Mouse (Mus musculus) midbrain, embryonic 15.5 days (tissue): ENCODE data around the gene Cmip. TPM values are rescaled to one million over a fixed set of nuclear protein-coding genes. Genes with fewer than 3 reads are reported as not detected.

ENCODE experiments used
- ATAC-seq: fragments of 200-750 bp; cut with Nextera tagmentation; replicated peaks from 2 replicates; pipeline ENCODE4 v1.8.0; 2017; ENCODE audit warnings: moderate TSS enrichment
- H3K27ac ChIP-seq: fragments of 300-500 bp; sonication (generic); 2 replicates; pipeline ENCODE4 v1.5.1; 2015; ENCODE audit warnings: mild to moderate bottlenecking, inconsistent platforms
- H3K27me3 ChIP-seq: fragments of 300-500 bp; sonication (generic); replicated peaks from 2 replicates; pipeline ENCODE4 v1.6.1; 2015; ENCODE audit warnings: inconsistent platforms
- H3K36me3 ChIP-seq: fragments of 300-500 bp; sonication (generic); replicated peaks from 2 replicates; pipeline ENCODE4 v1.6.1; 2015; ENCODE audit warnings: inconsistent platforms
- H3K4me1 ChIP-seq: fragments of 300-500 bp; sonication (generic); 2 replicates; pipeline ENCODE4 v1.6.1; 2015; ENCODE audit warnings: inconsistent platforms
- H3K4me2 ChIP-seq: fragments of 300-500 bp; sonication (generic); 2 replicates; pipeline ENCODE4 v1.6.1; 2015; ENCODE audit warnings: inconsistent platforms, mild to moderate bottlenecking, moderate library complexity
- H3K4me3 ChIP-seq: fragments of 300-500 bp; sonication (generic); 2 replicates; pipeline ENCODE4 v1.5.1; 2015; ENCODE audit warnings: mild to moderate bottlenecking, inconsistent platforms
- H3K9ac ChIP-seq: fragments of 300-500 bp; sonication (generic); 2 replicates; pipeline ENCODE4 v1.6.1; 2015; ENCODE audit warnings: mild to moderate bottlenecking, inconsistent platforms
- H3K9me3 ChIP-seq: fragments of 300-500 bp; sonication (generic); 2 replicates; pipeline ENCODE4 v1.6.1; 2016; ENCODE audit warnings: inconsistent platforms
- WGBS: fragments of 180-500 bp; shearing (Covaris S2); methylation state at CpG from one replicate; pipeline ENCODE4 v1.1.7; 2015; ENCODE audit warnings: mixed read lengths; 5-methylcytosine and 5-hydroxymethylcytosine counted together
- polyA plus RNA-seq: library from polyadenylated mRNA; unstranded; fragments of >200 nt; fragmentation: Nextera tagmentation; extraction: Ambion mirVana; gene quantifications from 2 replicates; pipeline ENCODE4 v1.2.1, GENCODE M21; 2015

The Cmip gene
- polyA plus RNA-seq, 1 experiment from 2014 or later = 188 TPM

DNA sequence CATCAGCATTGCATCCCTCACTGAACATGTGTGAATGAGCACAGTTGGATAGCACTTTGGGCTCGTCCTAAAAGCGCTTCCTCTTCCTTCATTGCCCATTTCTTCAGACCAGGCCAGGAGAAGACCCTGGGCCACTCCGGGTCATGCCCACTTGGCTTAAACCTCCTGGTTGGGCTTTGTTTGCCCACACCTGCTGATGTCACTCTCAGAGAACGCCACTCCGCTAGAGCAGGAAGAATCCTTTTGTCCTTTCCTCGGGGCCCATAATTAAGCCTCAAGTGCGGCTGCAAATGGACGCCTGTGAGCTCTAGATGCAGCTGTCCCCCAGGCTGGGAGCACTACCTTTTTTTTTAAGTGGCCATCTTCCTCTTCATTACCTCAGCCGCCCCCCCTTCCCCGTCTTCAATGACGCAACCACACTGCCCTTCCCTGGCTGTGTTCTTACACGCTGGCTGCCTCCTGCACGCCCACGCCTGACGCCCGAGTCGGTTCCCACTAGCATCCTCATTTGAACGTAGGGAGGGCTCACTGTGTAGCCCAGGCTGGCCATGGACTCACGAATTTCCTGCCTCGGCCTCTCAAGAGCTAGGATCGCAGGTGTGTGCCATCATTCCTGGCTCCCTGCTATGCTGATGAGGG, 171.8 kb downstream of the Cmip start:
- 72% methylated on average over 21 of the region's 21 CpGs for WGBS
- Histone ChIP-seq H3K4me1 (no peaks in the 10 kb centered on the region), H3K9ac (no peak overlapping the region), H3K27me3 (no peaks in the 10 kb centered on the region), H3K27ac (peak overlapping the region; percentile 55), H3K4me2 (no peak overlapping the region), H3K36me3 (peaks cover 27% of the 10 kb centered on the region; the same call in 1 of the 2 replicates), H3K4me3 (no peak overlapping the region), H3K9me3 (no peaks in the 10 kb centered on the region)
- ATAC-seq = no peak

- H3K27me3 ChIP-seq = no peaks in the 10 kb centered on the region
- no peaks in the 10 kb centered on the region for H3K9me3 ChIP-seq
- H3K27ac ChIP-seq = no peak overlapping the region
- peaks cover 33% of the 10 kb centered on the region; the same call in 1 of the 2 replicates for H3K36me3 ChIP-seq
- no peak overlapping the region for H3K4me3 ChIP-seq
- WGBS = 90% methylated on average over 4 of the region's 4 CpGs
- H3K9ac ChIP-seq = no peak overlapping the region
- no peak overlapping the region for H3K4me2 ChIP-seq
- H3K4me1 ChIP-seq = no peaks in the 10 kb centered on the region
- ATAC-seq = no peak
These were observed 173.8 kb downstream of the Cmip start for GRCm38 (mm10) chr8:117430624-117431023.

DNA sequence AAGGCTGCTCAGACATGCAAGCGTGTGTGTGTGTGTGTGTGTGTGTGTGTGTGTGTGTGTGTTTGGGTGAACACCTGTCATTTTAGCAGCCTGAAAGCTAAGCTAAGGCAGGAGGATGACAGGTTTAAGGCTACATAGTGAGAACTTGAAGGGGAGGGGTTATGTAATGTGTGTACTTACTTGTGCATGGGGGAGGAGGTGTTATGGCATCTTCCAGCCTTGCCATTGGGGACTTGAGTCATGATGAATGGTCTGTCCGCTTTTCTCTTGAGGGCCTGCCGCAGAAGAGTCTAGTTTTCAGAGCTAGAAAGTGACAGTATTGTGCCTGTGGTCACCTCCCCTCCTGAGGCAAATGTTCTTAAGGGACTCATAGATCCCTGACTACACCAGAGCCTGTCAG, 174.7 kb downstream of the Cmip start:
- Histone ChIP-seq H3K36me3 (peaks cover 38% of the 10 kb centered on the region; the same call in 1 of the 2 replicates), H3K4me2 (no peak overlapping the region), H3K9ac (no peak overlapping the region), H3K9me3 (no peaks in the 10 kb centered on the region), H3K27me3 (no peaks in the 10 kb centered on the region), H3K27ac (no peak overlapping the region), H3K4me1 (no peaks in the 10 kb centered on the region), H3K4me3 (no peak overlapping the region)
- ATAC-seq = no peak
- 93% methylated on average over 3 of the region's 3 CpGs for WGBS

DNA sequence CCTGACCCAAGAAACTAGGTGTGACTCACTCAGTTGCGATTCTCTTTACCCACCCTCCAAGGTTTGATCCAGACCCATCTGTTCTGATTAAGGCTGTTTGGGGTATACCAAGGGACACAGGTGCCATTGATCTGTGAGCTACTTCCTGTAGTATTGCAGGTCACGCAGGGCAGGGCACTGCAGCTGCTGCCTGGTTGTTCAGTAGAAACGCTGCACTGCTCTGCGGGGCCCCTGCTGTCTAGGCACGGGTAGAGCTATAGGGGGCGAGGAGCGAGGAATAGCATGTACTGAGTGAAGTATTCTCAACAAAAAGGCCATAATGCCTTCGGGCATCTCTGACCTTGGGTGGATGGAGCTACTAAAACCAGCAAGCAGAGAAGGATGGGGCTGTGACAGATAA, 175.2 kb downstream of the Cmip start:
- H3K4me3 ChIP-seq = no peak overlapping the region
- WGBS = 84% methylated on average over 8 of the region's 8 CpGs

GRCm38 (mm10) chr8:117433968-117434367, 177.1 kb downstream of the Cmip start:
- no peak for ATAC-seq
- no peaks in the 10 kb centered on the region for H3K4me1 ChIP-seq
- peaks cover 44% of the 10 kb centered on the region; the same call in 1 of the 2 replicates for H3K36me3 ChIP-seq
- H3K9me3 ChIP-seq = no peaks in the 10 kb centered on the region
- no peak overlapping the region for H3K4me3 ChIP-seq
- no peak overlapping the region for H3K9ac ChIP-seq
- H3K4me2 ChIP-seq = no peak overlapping the region
- H3K27ac ChIP-seq = no peak overlapping the region
- H3K27me3 ChIP-seq = no peaks in the 10 kb centered on the region
- 90% methylated on average over 10 of the region's 10 CpGs for WGBS

More for the DNA sequence above, 175.2 kb downstream of the Cmip start:
- Histone ChIP-seq H3K36me3 (peaks cover 35% of the 10 kb centered on the region; the same call in 1 of the 2 replicates), H3K27me3 (no peaks in the 10 kb centered on the region), H3K9ac (no peak overlapping the region), H3K4me2 (no peak overlapping the region), H3K4me1 (no peaks in the 10 kb centered on the region), H3K9me3 (no peaks in the 10 kb centered on the region), H3K27ac (no peak overlapping the region)
- no peak for ATAC-seq

DNA sequence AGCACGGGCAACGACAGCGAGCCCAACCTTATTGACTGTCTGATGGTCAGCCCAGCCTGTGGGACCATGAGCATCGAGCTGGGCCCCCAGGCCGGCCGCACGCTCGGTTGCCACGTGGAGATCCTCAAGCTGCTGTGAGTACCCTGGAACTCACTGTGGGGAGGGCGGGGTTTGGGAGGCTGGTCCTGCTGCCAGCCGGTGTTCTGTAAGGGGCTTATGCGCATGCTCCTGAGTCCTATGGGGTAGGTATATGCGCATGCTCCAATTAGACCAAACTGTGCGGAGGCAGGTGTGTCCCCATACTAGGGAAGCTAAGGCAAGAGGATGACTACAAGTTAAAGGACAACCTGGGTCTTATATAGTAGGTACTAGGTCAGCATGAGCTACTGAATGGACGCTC, 179.9 kb downstream of the Cmip start:
- H3K27me3 ChIP-seq = no peaks in the 10 kb centered on the region
- H3K4me3 ChIP-seq = no peak overlapping the region
- H3K9ac ChIP-seq = no peak overlapping the region
- H3K36me3 ChIP-seq = peaks cover 33% of the 10 kb centered on the region; the same call in 1 of the 2 replicates
- 95% methylated on average over 15 of the region's 15 CpGs for WGBS
- no peaks in the 10 kb centered on the region for H3K9me3 ChIP-seq
- ATAC-seq = no peak
- H3K27ac ChIP-seq = no peak overlapping the region
- no peaks in the 10 kb centered on the region for H3K4me1 ChIP-seq
- no peak overlapping the region for H3K4me2 ChIP-seq

GRCm38 (mm10) chr8:117437616-117438015, 180.8 kb downstream of the Cmip start:
- 92% methylated on average over 5 of the region's 5 CpGs for WGBS
- Histone ChIP-seq H3K4me2 (no peak overlapping the region), H3K27me3 (no peaks in the 10 kb centered on the region), H3K4me1 (no peaks in the 10 kb centered on the region), H3K27ac (no peak overlapping the region), H3K4me3 (no peak overlapping the region), H3K9ac (no peak overlapping the region), H3K9me3 (no peaks in the 10 kb centered on the region), H3K36me3 (peaks cover 25% of the 10 kb centered on the region; the same call in 1 of the 2 replicates)
- ATAC-seq = no peak

- no peak overlapping the region for H3K27ac ChIP-seq
- H3K27me3 ChIP-seq = no peaks in the 10 kb centered on the region
- no peaks in the 10 kb centered on the region for H3K9me3 ChIP-seq
- ATAC-seq = no peak
- 91% methylated on average over 14 of the region's 14 CpGs for WGBS
- H3K36me3 ChIP-seq = peaks cover 21% of the 10 kb centered on the region; the same call in 1 of the 2 replicates
- H3K4me3 ChIP-seq = no peak overlapping the region
- H3K4me2 ChIP-seq = no peak overlapping the region
- H3K9ac ChIP-seq = no peak overlapping the region
- no peaks in the 10 kb centered on the region; the same call in 1 of the 2 replicates for H3K4me1 ChIP-seq
These were observed 183.5 kb downstream of the Cmip start for GRCm38 (mm10) chr8:117440317-117440716.

DNA sequence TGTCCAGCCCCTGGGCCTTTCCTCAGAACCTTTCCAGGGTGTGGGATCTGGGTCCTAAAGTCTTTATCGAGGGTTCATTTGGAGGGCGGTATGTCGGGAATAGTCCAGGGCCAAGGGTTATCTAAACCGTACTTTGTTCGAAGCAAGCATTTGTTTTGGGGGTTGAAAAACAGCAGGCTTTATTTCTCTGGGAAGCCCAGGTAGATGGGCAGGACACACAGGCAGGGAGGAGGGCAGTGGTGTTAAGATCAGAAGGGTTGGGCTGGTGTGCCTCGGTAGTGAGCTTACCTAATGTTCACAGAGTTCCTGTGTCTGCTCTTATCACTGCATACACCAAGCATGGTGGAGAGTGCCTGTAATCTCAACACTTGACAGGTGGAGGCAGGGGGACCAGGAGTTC, 183.9 kb downstream of the Cmip start:
- WGBS = 94% methylated on average over 6 of the region's 6 CpGs
- H3K9ac ChIP-seq = no peak overlapping the region

DNA sequence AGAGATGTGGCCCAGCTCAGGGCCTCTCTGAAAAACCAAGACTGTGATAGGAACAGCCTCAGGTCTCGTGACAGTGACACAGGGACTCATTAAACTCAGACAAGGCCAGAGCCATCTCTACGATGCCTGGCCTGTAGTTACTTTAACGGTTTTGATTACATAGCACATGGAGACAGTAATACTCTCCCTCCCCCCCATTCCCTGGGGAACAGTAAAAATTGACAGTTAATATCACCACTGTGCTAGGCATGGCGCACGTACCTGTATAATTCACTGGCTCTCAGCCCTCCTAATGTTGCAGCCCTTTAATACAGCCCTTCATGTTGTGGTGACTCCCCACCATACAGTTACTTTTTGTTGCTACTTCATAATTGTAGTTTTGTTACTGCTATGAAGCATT, 188.6 kb downstream of the Cmip start:
- Histone ChIP-seq H3K4me1 (peaks cover 6% of the 10 kb centered on the region), H3K27ac (peak overlapping the region; percentile 41; the same call in 1 of the 2 replicates), H3K36me3 (peaks cover 13% of the 10 kb centered on the region; the same call in 1 of the 2 replicates), H3K4me3 (no peak overlapping the region), H3K27me3 (no peaks in the 10 kb centered on the region), H3K9ac (no peak overlapping the region), H3K4me2 (no peak overlapping the region), H3K9me3 (no peaks in the 10 kb centered on the region)
- WGBS = 67% methylated on average over 5 of the region's 5 CpGs
- ATAC-seq = no peak

More for the DNA sequence above, 183.9 kb downstream of the Cmip start:
- Histone ChIP-seq H3K4me1 (no peaks in the 10 kb centered on the region; the same call in 1 of the 2 replicates), H3K27me3 (no peaks in the 10 kb centered on the region), H3K4me2 (no peak overlapping the region), H3K9me3 (no peaks in the 10 kb centered on the region), H3K27ac (no peak overlapping the region), H3K36me3 (peaks cover 19% of the 10 kb centered on the region; the same call in 1 of the 2 replicates), H3K4me3 (no peak overlapping the region)
- ATAC-seq = no peak

GRCm38 (mm10) chr8:117446344-117446997, 189.6 kb downstream of the Cmip start:
- peaks cover 13% of the 10 kb centered on the region for H3K4me1 ChIP-seq
- 54% methylated on average over 15 of the region's 15 CpGs for WGBS
- no peak overlapping the region for H3K4me2 ChIP-seq
- ATAC-seq = no peak
- H3K9ac ChIP-seq = no peak overlapping the region
- no peaks in the 10 kb centered on the region for H3K9me3 ChIP-seq
- H3K27me3 ChIP-seq = no peaks in the 10 kb centered on the region
- H3K27ac ChIP-seq = peak overlapping the region; percentile 41
- peaks cover 13% of the 10 kb centered on the region; the same call in 1 of the 2 replicates for H3K36me3 ChIP-seq
- no peak overlapping the region for H3K4me3 ChIP-seq

- peak; percentile 38 for ATAC-seq
- no peak overlapping the region for H3K4me2 ChIP-seq
- H3K9me3 ChIP-seq = no peaks in the 10 kb centered on the region
- peak overlapping the region; percentile 76 for H3K27ac ChIP-seq
- no peak overlapping the region for H3K9ac ChIP-seq
- no peaks in the 10 kb centered on the region for H3K27me3 ChIP-seq
- no peak overlapping the region for H3K4me3 ChIP-seq
- WGBS = 57% methylated on average over 9 of the region's 9 CpGs
- peaks cover 21% of the 10 kb centered on the region for H3K4me1 ChIP-seq
- peaks cover 43% of the 10 kb centered on the region for H3K36me3 ChIP-seq
These were observed 194.2 kb downstream of the Cmip start for GRCm38 (mm10) chr8:117451072-117451471.
